Mouse (Mus musculus) liver, embryonic 14.5 days (tissue): ENCODE results near the gene Gm10638. TPM values are rescaled to one million over a fixed set of nuclear protein-coding genes. Genes with fewer than 3 reads are reported as not detected.

Experiments used
- ATAC-seq: fragments of 200-750 bp; cut with Nextera tagmentation; 2 replicates; pipeline ENCODE4 v1.8.0; 2017; ENCODE audit warnings: moderate number of reproducible peaks, mild to moderate bottlenecking, moderate library complexity; ENCODE audit not compliant: insufficient read depth
- DNase-seq, 3 experiments: peaks; one replicate each; pipeline ENCODE4 v3.0.0-alpha.2; 2012 to 2013; ENCODE audit warnings: low read depth in 3 of 3, low spot score in 3 of 3
- H3K27ac ChIP-seq: fragments of 300-500 bp; sonication (generic); 2 replicates; pipeline ENCODE4 v1.5.1; 2014; ENCODE audit warnings: moderate library complexity, mild to moderate bottlenecking, control low read depth, inconsistent platforms
- H3K27me3 ChIP-seq: fragments of 300-500 bp; sonication (generic); 2 replicates; pipeline ENCODE4 v1.6.1; 2014; ENCODE audit warnings: mild to moderate bottlenecking, low read length, moderate library complexity; ENCODE audit not compliant: control insufficient read depth, insufficient read depth
- H3K36me3 ChIP-seq: fragments of 300-500 bp; sonication (generic); replicated peaks from 2 replicates; pipeline ENCODE4 v1.6.1; 2014; ENCODE audit warnings: low read depth; ENCODE audit not compliant: control insufficient read depth, insufficient read depth
- H3K4me1 ChIP-seq, 2 experiments: fragments of 200-500 bp in 1 of 2; fragments of 300-500 bp in 1 of 2; sonication (generic) in 1 of 2; replicated peaks; 2 replicates each; pipeline ENCODE4 v1.6.1; 2012 to 2014; ENCODE audit warnings: antibody characterized with exemption in 1 of 2, inconsistent platforms in 1 of 2, low read length in 1 of 2; ENCODE audit not compliant: control insufficient read depth in 2 of 2, insufficient read depth in 2 of 2
- H3K4me2 ChIP-seq: fragments of 300-500 bp; sonication (generic); 2 replicates; pipeline ENCODE4 v1.6.1; 2014; ENCODE audit warnings: low read depth, mild to moderate bottlenecking, control low read depth, moderate library complexity
- H3K4me3 ChIP-seq, 2 experiments: fragments of 200-500 bp in 1 of 2; fragments of 300-500 bp in 1 of 2; sonication (generic) in 1 of 2; 2 replicates each; pipeline ENCODE4 v1.5.1; 2012 to 2014; ENCODE audit warnings: low read depth in 2 of 2, low read length in 2 of 2, mild to moderate bottlenecking in 2 of 2, control low read depth in 1 of 2, inconsistent platforms in 1 of 2, moderate library complexity in 1 of 2; ENCODE audit not compliant: insufficient read depth in 1 of 2
- H3K9ac ChIP-seq: fragments of 300-500 bp; sonication (generic); replicated peaks from 2 replicates; pipeline ENCODE4 v1.6.1; 2014; ENCODE audit warnings: mild to moderate bottlenecking, control low read depth, moderate library complexity
- H3K9me3 ChIP-seq: fragments of 300-500 bp; sonication (generic); 2 replicates; pipeline ENCODE4 v1.6.1; 2016; ENCODE audit warnings: low read length, mixed read lengths; ENCODE audit not compliant: control insufficient read depth
- CTCF ChIP-seq: IDR thresholded peaks from 2 replicates; pipeline ENCODE4 v1.5.1; 2016; ENCODE audit warnings: antibody characterized with exemption, low read depth, control low read depth
- EP300 ChIP-seq: IDR thresholded peaks from 2 replicates; pipeline ENCODE4 v1.6.1; 2016; ENCODE audit warnings: antibody characterized with exemption, low read depth
- WGBS: fragments of 180-500 bp; shearing (Covaris S2); extraction: QIAGEN DNeasy Blood & Tissue Kit; methylation state at CpG from one replicate; pipeline ENCODE4 v1.1.7; 2014; ENCODE audit not compliant: insufficient replicate concordance; 5-methylcytosine and 5-hydroxymethylcytosine counted together
- polyA plus RNA-seq, 2 experiments: library from polyadenylated mRNA; depleted of rRNA in 1 of 2; stranded (reverse) in 1 of 2; unstranded in 1 of 2; fragments of >200 nt; fragmentation: Nextera tagmentation in 1 of 2; extraction: Ambion mirVana in 1 of 2; gene quantifications; 2 replicates each; pipeline versions ENCODE4 v1.2.1 to v1.2.3; 2012 to 2014

Gene Gm10638
- polyA plus RNA-seq, 2 experiments: 0.33 to 1.1 TPM

DNA sequence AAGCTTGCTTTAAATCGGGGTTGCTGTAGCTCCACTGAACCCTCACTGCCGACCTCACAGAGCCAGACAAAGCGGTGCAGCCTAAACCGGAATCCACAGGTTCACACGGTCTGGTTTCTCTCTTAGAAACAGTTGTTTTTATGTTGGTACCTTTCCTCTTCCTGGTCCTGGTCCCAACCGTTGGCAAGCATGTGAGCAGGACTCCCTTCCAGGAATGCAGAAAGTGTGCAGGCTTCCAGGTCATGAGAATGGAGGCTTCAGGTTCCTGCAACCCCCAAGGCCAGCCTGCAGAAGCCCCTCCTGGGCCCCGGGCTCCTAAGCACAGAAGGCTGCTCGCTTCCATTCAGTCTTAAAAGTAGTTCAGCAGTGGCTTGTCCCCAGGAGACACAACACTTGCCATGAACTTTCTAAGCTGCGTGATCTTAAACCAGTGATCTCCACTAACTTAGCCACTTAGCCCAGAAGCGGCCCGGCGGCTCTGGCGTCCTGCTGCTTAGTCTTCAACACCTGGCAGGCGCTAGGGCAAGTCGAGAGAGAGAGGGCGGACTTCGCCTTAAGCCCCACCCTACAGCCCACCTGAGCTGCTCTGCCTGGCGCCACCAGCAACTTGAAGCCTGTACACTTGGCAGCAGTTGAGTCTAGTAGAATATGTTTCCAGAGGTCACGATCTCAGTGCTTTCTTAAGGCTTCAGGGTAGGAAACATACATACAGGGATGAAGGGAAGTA is 17.1 kb upstream of the Gm10638 start:
- Histone ChIP-seq H3K27me3 (no peaks in the 10 kb centered on the region), H3K4me2 (no peak overlapping the region), H3K36me3 (no peaks in the 10 kb centered on the region), H3K4me1 (peaks cover 0 to 11% of the 10 kb centered on the region in 2 experiments; a peak in 1 of 4 replicates), H3K4me3 (no peak overlapping the region), H3K9me3 (no peaks in the 10 kb centered on the region), H3K27ac (no peak overlapping the region), H3K9ac (no peak overlapping the region)
- TF ChIP-seq CTCF (no peak), EP300 (no peak)
- ATAC-seq: no peak
- DNase-seq: no peak
- WGBS: 76% methylated on average over 19 of the region's 19 CpGs

DNA sequence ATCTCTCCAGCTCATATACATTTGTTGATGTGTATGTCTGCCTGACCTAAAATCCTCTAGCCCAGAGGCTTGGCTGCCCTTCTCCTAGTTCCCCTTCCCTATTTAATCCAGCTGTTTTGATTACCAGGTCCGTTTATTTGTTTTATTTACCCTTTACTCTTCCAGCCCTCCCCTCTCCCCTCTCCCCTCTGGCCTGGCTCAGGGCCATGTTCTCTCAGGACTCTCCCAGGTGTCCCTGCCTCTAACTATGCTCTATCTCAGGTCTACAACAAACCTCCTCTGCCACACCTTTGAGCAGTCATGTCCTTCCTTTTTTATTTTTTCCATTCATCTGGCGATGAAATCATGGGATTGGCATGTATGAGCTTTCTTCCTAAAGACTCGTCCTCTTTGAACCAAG is 15.2 kb upstream of the Gm10638 start:
- WGBS: 44% methylated on average over 3 of the region's 3 CpGs

GRCm38 (mm10) chr8:86730860-86731259 is 14.6 kb upstream of the Gm10638 start:
- ATAC-seq (no peak), DNase-seq (no peak)
- no peak overlapping the region for H3K9ac ChIP-seq
- no peaks in the 10 kb centered on the region for H3K36me3 ChIP-seq
- H3K27me3 ChIP-seq: no peaks in the 10 kb centered on the region
- WGBS: 65% methylated on average over 1 of the region's 1 CpGs
- H3K9me3 ChIP-seq: no peaks in the 10 kb centered on the region
- no peak overlapping the region for H3K4me3 ChIP-seq
- H3K27ac ChIP-seq: no peak overlapping the region
- H3K4me1 ChIP-seq: peaks cover 0 to 18% of the 10 kb centered on the region in 2 experiments
- TF ChIP-seq CTCF (no peak), EP300 (no peak)
- H3K4me2 ChIP-seq: no peak overlapping the region

More for the DNA sequence above, 15.2 kb upstream of the Gm10638 start:
- peaks cover 0 to 12% of the 10 kb centered on the region in 2 experiments; a peak in 3 of 4 replicates for H3K4me1 ChIP-seq
- H3K27me3 ChIP-seq: no peaks in the 10 kb centered on the region
- no peak overlapping the region for H3K27ac ChIP-seq
- H3K36me3 ChIP-seq: no peaks in the 10 kb centered on the region
- H3K4me2 ChIP-seq: no peak overlapping the region
- ATAC-seq (no peak), DNase-seq (no peak)
- no peak overlapping the region for H3K9ac ChIP-seq
- TF ChIP-seq CTCF (no peak), EP300 (no peak)
- no peaks in the 10 kb centered on the region for H3K9me3 ChIP-seq
- no peak overlapping the region for H3K4me3 ChIP-seq

- Histone ChIP-seq H3K36me3 (no peaks in the 10 kb centered on the region), H3K27me3 (no peaks in the 10 kb centered on the region), H3K4me1 (peaks cover 0 to 18% of the 10 kb centered on the region in 2 experiments), H3K9me3 (no peaks in the 10 kb centered on the region), H3K4me3 (no peak overlapping the region), H3K4me2 (no peak overlapping the region), H3K9ac (no peak overlapping the region), H3K27ac (no peak overlapping the region)
- no peak for TF ChIP-seq CTCF
- no peak for TF ChIP-seq EP300
- ATAC-seq (no peak), DNase-seq (no peak)
- WGBS: 74% methylated on average over 4 of the region's 4 CpGs
These were observed 11.3 kb upstream of the Gm10638 start for GRCm38 (mm10) chr8:86734171-86734570.

- no peaks in the 10 kb centered on the region for H3K36me3 ChIP-seq
- H3K4me3 ChIP-seq: no peak overlapping the region
- 28% methylated on average over 1 of the region's 1 CpGs for WGBS
- H3K9ac ChIP-seq: no peak overlapping the region
- peaks cover 0 to 18% of the 10 kb centered on the region in 2 experiments for H3K4me1 ChIP-seq
- TF ChIP-seq CTCF (no peak), EP300 (no peak)
- no peak overlapping the region for H3K4me2 ChIP-seq
- ATAC-seq: no peak
- H3K27me3 ChIP-seq: no peaks in the 10 kb centered on the region
- H3K27ac ChIP-seq: no peak overlapping the region
- H3K9me3 ChIP-seq: no peaks in the 10 kb centered on the region
- DNase-seq: no peak
These were observed 10.5 kb upstream of the Gm10638 start for GRCm38 (mm10) chr8:86734954-86735353.
